Mouse (Mus musculus): ENCODE data around the gene Svop.
A peak's percentile ranks its signal among the peaks of the same experiment; 100 is the strongest.

DNA sequence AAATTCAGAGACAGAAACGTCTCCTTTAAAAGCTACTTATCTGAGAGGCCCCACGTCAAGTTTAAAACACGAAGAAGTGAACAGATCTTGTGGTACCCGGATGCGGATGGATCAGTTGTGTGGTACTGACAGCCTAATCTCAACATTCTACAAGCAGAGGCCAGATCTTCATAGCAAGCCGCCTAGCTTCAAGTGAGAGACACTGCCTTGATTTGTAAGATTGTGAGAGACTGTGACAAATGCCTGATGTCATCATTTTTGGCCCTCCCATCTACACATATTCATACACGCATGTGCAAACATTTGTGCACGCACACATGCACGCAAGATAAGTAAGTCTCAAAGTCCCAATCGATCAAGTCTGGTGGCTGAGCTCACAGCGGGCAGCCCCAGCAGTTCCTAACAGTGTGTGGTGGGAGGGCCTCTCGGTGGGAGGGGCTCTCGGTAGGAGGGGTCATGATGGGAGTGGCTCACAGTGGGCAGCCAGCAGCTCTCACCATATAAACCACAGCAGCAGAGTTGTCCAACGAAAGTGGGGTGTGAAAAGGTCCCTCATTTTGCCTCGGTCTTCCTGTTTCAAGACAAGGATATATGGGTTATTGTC lies 49.9 kb downstream of the Svop start:
- TF ChIP-seq EP300 (optimal IDR thresholded peaks at IDR 0.05) (no peak), CTCF (IDR thresholded peaks at IDR 0.05; ENCODE audit: low read depth) (peak; percentile 42)
